Mouse (Mus musculus) gastrocnemius, adult 8-10 months (tissue): ENCODE data around the gene Cttnbp2. TPM values are rescaled to one million over a fixed set of nuclear protein-coding genes. Genes with fewer than 3 reads are reported as not detected.
A peak's percentile ranks its signal among the peaks of the same experiment; 100 is the strongest.

Experiments used
- DNase-seq, 2 experiments: peaks; one replicate each; pipeline ENCODE4 v3.0.0; 2022; ENCODE audit warnings: low spot score in 2 of 2
- total RNA-seq, 4 experiments: library from RNA; stranded (reverse); gene quantifications; 2 replicates each; pipeline ENCODE4 v1.2.4; 2022

The Cttnbp2 gene
- total RNA-seq = 1 to 10 TPM in 1 of 4 experiments, under 1 TPM in 3; 0.51 to 1.4 (median 0.57) TPM

DNA sequence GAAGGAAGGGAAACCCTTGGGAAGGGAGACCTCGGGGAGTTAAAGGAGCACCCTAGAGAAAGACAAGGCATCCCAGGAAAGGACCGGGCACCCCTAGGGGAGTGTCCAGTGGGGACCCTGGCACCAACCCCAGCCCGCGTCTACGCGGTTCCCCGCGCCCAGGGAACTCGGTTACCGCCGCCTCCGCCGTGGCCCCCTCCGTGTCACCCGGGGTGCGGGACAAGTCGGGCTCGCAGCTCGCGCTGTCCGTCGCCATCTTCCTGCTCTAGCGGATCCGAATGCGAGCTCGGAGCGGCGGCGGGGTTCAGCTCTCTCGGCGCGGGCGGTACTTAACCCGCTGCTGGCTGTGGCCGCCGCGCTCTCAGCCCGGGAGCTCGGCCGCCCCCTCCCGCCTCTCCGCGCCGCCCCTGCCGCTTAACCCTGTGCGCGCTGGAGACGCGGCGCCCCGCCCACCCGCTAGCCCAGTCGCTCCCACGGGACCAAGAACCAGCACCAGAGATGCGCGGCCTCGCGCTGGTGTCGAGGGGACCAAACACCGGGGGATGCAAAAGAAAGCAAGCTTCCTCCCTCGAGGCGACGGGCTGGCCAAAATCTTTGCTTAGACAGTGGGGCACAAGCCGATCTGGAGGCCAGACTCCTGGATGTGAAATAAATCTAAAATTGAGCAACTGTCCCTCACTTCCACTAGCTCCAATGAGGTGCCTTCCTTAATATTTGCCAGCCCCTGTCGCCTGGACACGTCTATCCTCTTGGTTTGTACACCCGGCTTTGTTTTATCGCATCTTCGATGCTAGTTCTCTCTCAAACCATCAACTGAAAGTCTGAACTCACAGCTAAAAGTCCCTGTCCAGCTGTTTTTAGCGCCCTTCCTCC, at the start of gene Cttnbp2:
Gene Cttnbp2 (minus strand): TSS at position 364 of the 873 bp plus-strand sequence.
- peak; percentile 10 to 15 for DNase-seq

DNA sequence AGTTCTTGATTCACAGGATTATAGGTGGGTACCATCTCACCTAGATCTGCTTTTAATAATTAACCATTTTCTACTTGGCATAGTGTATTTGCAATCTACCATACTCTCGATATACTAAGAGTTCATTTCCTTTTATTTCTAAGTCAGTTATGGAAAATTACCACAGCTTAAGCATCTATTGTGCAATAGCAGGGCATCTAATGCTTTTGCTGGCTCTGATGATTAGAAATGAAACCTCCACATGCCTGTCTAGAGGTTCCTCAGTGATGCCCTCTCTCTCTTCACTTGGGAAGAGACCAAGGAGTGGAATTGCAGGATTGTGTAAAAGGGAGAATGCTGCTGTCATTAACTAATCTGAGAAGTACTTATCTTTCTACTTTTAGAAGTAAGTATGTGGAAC, 44.4 kb upstream of the Cttnbp2 start:
- no peak for DNase-seq

DNA sequence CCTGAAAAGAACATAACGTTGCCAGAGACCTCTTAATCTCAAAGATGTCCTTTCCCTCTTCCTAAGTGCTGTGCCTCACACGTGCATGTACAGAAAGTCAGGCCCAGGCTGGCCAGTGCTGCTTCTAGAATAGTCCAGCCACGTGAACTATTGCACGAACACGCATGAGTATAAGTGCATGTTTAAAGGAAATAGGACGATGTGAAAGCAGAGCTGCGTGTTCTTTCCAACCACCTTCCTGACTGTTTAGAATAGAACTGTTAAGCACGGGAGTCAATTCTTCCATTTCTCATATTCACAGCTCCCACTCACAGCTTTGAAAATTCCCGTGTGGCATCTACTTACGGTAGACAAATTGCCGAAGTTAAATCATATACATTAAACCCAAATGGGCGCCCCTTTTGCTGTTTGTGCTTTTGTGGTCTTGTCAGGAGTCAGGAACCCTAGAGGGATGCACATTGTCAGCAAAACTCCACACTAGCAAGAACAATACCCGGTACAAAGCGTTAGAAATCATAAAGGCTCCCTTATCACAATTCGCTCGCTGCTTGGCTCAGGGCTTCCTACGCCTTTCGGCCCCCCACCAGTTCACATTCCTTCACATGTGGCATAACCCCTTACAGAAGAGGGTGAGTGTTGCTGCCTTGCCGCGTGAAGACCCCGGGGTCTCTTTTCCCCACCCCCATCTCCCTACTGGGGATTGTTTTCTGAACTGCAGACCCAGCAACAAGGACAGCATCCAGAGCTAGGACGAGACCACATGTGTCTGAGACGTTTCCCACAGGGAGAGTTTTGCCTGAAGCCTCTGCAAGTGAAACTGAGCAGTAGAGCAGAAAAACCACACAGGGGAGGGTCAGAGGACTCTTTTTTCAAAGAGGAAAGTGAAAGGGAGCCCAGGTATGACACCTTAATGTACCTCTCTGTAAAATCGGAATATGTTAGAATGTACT, 33.1 kb upstream of the Cttnbp2 start:
- no peak for DNase-seq

DNA sequence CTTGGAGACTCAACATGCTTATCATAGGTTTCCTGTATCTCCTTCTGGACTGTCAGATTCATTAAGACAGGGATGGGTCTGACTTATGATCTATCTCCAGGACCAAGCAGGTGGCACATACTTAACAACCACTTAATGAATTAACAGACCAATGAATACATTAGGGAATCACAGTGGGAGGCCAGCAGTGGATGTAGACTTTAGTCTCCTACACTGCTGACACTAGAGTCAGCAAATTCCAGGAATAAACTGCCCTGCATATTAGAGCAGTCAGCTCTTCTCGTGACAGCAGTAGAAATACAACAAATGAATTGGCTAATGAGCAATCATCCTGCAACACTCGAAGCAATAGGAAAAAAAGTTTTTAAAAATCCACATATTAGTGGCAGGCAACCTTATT, 29.2 kb upstream of the Cttnbp2 start:
- DNase-seq = no peak

DNA sequence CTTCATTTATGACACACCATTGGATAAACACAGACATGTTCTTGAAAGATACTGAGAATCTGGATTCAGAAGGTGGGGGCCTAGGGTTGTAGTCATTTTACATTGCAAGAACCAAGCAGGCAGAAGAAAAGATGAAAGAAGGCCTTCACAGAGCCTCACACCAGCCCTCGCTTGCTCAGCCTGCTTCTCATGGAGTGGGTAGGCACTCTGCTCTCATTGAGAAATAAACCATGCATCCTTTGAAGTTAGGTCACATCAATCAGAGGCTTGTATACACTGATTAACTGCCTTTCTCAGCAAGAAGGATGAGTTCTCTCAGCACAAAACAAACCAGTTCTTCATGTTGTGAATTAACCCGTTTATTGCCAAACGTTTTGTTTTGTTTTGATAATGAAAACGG, 25.8 kb upstream of the Cttnbp2 start:
- DNase-seq = no peak

DNA sequence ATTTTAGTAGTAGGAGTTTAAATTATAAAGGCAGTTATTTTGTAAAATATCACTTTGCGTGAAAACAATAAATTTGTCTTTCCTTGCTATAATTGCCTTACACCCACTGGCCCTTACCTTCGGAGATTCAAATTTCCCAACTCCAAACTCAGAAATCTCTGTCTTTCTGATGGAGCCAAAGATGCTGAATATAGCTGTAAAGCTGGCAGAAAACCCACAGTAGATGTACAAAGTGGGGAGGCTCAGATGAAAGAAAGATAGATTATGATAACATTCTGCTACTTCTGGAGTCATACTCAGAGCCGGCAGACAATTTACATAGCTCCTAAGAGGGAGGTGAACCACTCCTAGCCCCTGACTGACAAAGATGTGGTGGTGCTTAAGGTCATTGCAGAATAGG, 15.8 kb upstream of the Cttnbp2 start:
- DNase-seq = no peak

DNA sequence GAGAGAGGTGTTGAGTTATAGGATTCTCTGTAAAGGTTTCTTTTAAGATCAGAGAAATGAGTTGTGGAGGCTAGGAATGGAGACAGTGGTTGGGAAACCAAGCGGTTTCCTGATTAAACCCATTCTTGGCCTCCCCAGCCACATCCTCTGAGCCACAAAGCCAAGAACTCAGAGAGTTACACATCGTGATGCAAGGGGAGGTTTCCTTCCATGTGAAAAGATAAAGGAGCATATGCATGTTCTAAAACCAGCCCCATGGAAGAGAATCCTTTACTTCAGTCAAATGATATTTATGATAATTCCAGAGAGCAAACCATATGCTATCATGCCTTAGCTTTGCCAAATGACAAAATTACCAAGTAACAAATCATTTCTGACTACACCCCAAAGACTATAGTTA, 3.0 kb upstream of the Cttnbp2 start:
- DNase-seq = no peak

DNA sequence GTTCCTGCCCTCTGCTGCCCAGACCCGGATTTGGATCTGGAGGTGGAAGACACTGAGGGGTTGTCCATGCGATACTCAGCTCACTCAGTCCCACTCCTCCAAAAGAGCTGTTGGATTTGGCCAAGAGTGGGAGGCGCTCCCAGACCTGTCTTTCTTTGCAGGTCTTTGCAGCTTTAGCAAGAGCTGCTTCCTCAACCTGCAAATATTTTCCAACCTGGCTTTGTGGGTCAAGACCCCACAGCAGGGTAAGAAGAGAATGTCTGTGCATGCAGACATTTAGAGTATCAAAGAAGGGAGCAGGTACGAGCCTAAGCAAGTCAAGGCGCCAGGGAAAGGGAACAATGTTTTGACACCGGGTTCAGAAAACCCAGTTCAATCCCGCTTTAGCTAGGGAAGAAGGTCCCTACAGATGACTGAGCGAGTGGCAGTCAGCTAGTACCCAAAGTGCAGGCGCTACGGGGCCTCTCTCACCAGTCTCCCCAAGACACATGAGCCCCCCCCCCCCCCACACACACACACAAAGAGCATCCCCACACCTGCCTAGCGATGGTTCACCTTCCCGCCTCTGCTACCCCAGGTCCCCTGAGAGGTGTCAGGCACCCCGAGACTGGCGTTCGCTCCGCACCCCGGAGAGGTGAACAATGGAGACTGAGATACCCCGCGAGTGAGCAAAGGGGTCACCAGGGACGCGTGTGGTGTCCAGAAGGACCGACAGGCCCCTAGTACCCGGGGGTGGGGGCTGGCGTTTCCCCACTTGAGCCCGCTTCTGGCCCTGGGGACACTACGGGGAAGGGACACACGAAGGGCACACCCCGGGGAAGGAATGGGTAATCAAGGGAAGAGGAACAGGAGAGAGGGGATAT, 801 bp downstream of the Cttnbp2 start:
- DNase-seq = no peak

DNA sequence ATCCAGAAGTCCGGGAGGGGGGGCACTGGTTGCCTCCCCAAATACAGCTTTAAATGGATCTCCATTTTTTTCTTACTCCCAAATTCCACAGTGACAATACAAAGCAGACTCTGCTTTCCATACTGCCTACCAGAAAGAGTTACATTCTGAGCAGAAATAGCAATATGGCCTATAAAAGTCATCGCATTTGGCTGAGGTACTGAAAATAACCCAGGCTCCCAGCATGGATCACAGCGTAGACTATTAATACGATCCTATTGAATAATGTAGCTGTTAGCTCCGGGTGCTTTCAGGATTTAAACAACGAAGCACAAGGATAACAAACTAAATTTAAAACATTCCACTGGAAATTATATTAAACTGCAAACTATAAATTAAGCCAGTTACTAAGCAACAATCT, 2.8 kb downstream of the Cttnbp2 start:
- DNase-seq = no peak

DNA sequence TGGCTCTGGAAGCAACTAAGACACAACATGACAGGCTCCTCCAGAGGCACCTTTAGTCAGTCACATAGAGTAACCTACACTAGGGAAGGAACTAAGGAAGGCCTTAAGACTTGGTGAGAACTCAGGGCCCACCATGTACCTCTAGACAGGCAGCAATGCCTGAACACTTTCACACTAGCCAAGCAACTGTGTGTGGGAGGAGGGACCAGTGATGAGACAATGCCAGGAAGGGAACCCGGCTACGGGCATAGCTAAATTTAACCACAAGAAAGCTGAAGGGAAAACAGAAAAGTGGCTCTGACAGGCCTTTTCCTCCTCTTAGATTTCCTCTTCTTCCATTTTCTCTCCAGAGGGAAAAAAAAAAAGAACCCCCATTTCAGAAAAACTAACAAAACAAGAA, 6.6 kb downstream of the Cttnbp2 start:
- no peak for DNase-seq

DNA sequence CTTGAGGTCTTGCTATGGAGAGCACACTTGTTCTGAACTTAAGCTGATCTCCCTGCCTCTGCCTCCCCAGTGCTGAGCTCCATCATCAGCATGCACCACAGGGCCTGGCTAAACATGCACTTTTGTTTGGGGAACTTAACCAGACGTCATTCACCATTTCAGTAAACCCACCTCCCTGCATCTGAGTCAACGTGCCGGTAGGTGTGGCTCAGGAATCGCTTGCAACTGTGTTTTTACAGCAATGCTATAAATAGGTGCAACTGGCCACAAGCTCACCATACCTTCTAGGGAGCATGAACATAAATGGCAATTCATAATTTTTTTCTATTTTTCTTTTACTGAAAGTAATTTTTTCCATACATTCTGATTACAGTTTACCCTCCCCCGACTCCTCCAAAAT, 14.8 kb downstream of the Cttnbp2 start:
- DNase-seq = no peak

DNA sequence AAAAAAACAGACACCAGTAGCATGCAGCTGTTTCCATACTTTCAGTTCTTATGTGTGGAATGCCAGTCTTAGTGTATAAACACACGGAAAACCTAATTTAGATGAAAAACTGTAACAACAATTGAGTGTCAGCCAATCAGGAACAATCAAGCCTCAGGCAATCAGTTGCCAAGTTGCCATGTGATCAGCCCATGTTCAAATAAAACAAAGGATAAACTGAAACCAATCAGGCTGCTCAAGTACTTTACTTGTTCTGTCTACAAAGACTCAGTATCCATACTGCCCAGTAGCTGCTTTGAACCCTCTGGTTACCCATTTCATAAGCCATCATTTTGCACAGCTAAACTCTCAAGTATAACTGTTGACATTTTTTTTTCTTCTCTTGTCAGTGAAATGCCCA, 21.7 kb downstream of the Cttnbp2 start:
- no peak for DNase-seq

DNA sequence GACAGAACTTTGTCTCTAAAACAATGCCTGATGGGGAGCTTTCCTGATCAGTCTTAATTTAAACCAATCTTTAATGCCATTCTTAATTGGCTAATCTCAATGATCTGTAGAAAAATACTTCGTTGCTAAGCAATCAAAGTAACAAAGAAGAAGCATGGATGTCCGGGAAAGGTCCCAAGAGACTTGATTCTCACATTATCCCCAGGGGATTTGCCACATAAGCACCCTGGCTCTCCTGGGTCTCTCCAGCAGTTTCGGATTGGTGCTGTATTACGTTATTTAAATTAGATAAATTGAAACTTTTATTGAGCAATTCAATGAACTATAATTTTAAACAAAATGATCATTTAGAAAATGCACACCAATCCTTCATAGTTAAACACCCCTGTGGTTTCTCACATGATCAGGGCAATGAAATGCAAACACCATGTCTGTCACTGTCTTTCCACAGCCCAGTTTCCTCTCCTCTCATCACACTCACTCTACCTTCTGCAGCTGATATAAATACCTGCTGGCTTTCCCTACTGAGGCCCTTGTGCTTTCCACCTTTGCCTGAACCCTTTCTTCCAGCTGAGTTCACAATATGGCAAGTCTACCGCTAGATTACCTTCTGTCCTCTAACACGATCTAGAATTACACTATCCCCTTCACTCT, 22.3 kb downstream of the Cttnbp2 start:
- no peak for DNase-seq

DNA sequence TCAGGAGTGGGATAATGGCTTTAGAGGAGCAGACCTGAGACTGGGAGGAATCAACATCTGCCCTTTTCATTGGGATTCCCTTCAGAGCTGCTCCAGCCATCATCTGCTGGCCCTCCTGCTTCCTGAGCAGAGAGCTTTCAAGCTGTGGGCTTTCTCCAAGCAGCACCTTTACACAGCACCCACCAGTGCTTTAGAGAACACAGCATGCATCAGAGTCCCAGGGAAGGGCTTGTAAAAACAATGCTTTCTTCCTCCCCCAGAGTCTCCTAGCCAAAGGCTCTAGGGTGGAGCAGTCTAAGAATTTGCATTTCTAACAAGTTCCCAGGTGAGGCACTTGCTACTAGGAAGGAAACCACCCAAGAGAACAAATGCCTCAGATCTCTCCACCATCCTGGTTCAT, 29.6 kb downstream of the Cttnbp2 start:
- DNase-seq = no peak

DNA sequence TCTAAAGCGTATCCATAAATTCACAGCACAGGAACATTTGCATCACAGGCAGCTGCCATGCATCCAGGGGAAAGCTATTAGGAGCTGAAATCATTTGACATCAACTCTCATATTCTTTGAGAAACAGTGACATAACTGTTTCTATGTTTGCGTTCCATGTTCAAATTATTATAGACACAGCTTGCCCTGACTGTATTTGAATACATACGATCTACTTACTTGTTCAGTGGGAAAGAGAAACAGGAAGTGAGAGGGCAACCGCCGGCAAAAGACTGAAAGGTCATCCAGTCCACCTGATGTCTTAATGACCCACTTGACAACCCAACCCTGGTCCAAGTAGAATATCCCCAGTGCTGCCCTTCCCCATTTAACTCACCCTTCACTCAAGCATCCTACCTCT, 30.6 kb downstream of the Cttnbp2 start:
- no peak for DNase-seq

DNA sequence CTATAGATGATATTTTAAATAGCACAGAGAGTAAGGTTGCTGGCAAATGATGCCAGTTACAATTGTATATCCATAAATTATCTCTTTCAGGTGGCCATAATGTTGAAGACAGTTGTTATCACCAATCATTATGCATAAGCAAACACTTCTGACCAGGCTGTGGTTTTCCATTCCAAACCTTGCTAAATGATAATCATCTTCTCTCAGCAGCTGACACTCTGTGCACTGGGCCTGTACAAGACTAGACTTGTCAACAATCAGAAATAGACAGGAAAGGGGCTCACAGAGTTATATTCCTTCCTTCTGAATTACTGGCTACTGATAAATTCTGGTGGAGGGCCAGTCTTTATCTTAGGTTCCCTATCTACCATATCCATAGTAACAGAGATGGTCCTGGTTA, 32.1 kb downstream of the Cttnbp2 start:
- no peak for DNase-seq

DNA sequence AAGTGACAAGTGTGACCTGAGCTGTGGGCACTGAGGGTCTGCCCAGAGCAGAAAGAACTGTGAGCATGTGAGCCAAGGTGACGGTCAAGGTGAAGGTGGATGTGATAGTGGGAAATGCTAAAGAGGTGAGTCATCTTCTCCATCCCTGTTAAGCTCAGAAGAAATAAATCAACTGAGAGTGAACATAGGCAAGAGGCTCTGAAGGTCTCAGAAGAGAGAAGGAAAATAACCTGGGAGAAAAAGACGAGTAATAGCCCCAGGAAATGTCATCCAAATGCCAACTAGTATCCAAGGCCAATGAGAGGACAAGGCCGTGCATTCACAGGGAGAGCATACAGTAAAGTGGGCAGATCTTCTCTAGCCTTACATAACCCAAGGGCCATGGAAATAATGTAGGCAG, 32.9 kb downstream of the Cttnbp2 start:
- DNase-seq = no peak

DNA sequence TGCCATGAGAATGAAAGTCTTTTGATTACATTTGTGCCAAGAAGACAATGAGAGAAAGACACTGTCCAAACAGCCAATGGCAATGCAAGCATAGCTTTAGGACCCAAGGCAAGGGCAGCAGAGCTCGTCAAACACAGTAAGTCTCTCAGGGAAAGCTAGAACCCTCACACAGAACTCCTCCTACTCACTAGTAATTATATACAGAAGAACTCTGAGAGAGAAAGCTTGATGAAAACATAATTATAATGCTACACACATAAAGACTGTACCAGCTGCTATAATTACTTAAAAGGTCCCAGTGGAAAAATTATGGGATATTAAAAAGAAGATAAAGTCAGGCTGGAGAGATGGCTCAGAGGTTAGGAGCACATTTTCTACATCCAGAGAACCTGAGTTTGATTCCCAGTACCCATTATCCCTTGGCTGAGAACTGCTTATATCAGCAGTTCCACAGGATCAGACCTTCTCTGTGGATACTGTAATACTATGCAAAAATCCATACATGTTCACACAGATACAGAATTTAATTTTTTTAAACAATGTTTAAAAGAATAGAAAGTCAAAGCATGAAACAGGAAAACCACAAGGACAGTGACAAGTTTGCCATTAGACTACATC, 37.2 kb downstream of the Cttnbp2 start:
- DNase-seq = no peak

DNA sequence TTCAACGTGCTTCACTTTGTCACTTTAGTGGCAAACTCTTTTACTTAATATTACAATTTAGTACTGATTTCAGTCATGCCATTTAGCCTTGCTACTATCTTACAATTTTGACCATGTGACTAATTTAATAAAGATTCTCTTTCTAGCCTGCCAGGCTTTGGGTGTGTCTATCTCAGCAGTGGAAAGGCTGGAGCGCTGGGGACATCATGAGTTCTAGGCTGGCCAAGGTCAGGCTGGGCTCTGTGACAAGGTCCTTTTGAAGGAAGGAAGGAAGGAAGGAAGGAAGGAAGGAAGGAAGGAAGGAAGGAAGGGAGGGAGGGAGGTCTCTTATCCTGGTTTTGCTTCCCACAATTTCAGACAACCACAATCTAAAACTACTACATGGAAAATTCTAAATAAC, 39.7 kb downstream of the Cttnbp2 start:
- no peak for DNase-seq

DNA sequence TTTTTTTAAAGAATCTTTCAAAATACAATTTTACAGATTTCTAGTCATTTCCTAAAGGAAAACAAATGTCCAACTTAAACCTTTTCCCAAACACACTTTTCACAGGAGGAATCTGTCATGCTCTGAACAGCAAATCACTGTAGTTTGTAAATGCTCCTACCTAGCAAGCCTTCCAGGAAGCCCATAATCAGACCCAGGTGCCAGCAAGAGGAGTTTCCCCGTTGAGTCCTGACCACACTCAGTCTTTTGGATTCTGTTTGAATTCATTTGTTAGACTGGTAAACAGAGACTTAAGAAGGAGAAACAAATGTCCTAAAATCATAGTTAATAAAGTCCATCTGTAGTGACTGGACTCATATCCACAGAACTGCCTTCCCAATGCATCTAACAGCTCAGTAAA, 40.1 kb downstream of the Cttnbp2 start:
- DNase-seq = no peak
